Mouse (Mus musculus): Measurements from ENCODE around the gene Treml4. TPM values are rescaled to one million over a fixed set of nuclear protein-coding genes. Genes with fewer than 3 reads are reported as not detected.

The Treml4 gene
- polyA plus RNA-seq, 1 experiment from 2014 or later: not detected

DNA sequence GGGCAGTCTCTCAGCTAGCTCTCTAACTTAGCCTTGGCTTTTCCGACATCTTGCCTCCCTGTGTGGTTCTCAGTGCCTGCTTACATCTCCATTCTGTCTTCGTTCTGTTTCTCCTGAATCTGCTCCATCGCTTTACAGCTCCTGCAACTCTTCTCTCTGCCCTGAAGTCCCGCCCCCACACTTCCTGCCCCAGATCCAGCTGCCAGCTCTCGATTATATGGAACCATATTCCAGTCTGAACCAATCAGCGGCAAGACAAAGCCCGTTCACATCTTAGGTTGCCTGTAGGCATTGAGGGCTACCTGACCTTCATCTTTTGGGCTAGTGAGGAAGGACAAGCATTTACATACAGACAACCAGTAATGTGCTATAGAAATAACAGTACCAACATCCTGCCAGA is 13.5 kb upstream of the Treml4 start:
- no peak for ATAC-seq (ENCODE audit: insufficient number of reproducible peaks, insufficient read depth, low FRiP score, low TSS enrichment, low read depth)
- no peak overlapping the region for H3K27ac ChIP-seq
- no peaks in the 10 kb centered on the region for H3K4me1 ChIP-seq (replicated peaks)
- H3K27me3 ChIP-seq: peaks cover 4% of the 10 kb centered on the region; the same call in 1 of the 2 replicates
- H3K4me3 ChIP-seq (replicated peaks): no peak overlapping the region
- no peak overlapping the region for H3K9ac ChIP-seq (replicated peaks)
- WGBS: 85% methylated on average over 7 of the region's 7 CpGs
- no peak overlapping the region for H3K4me2 ChIP-seq
- H3K9me3 ChIP-seq: no peaks in the 10 kb centered on the region
- H3K36me3 ChIP-seq: no peaks in the 10 kb centered on the region

DNA sequence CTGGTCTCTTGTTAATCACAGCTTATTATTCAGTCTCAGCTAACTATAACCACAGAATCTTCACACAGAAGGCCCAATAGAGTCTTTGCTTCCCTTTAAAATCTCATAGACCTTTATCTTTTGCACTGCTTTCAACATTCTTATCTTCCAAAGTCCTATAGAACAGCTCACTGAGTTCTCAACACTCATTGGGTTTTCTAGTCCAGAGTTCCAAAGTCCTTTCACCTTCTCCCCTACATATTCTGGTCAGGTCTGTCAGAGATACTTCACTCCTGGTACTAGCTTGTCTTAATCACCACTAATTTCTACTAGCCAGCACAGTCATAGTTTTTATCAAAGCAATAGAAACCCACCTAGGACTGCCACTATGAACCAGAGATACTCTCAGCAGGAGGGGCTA is 7.5 kb upstream of the Treml4 start:
- Histone ChIP-seq H3K4me3 (replicated peaks) (no peak overlapping the region), H3K4me2 (no peak overlapping the region), H3K9me3 (peaks cover 14% of the 10 kb centered on the region), H3K4me1 (replicated peaks) (no peaks in the 10 kb centered on the region), H3K27ac (no peak overlapping the region), H3K36me3 (no peaks in the 10 kb centered on the region), H3K9ac (replicated peaks) (no peak overlapping the region), H3K27me3 (peaks cover 4% of the 10 kb centered on the region; the same call in 1 of the 2 replicates)
- ATAC-seq (ENCODE audit: insufficient number of reproducible peaks, insufficient read depth, low FRiP score, low TSS enrichment, low read depth): no peak

DNA sequence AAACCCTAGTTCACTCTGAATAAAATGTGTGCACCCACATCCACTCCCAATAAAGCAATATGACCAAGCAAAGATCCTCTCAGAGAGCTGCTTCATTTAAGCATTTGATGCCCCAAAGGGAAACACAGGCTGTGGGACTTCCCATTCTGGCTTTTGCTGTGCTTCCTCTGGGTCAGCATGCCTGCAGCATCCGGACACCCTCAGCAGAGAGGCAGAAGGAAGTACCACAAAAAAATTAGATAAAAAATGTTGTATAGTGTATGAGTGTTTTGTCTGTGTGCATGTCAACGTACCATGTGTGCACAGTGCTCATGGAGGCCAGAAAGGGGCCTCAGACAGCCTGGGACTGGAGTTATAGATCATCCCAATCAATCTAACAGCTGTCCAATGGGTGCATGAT is 2.2 kb upstream of the Treml4 start:
- H3K9me3 ChIP-seq: peaks cover 14% of the 10 kb centered on the region
- H3K4me2 ChIP-seq: no peak overlapping the region
- H3K36me3 ChIP-seq: no peaks in the 10 kb centered on the region
- H3K4me1 ChIP-seq (replicated peaks): no peaks in the 10 kb centered on the region; the same call in 1 of the 2 replicates
- WGBS: 81% methylated on average over 2 of the region's 2 CpGs
- no peak overlapping the region for H3K4me3 ChIP-seq (replicated peaks)
- no peak overlapping the region for H3K27ac ChIP-seq
- H3K27me3 ChIP-seq: no peaks in the 10 kb centered on the region
- no peak for ATAC-seq (ENCODE audit: insufficient number of reproducible peaks, insufficient read depth, low FRiP score, low TSS enrichment, low read depth)
- H3K9ac ChIP-seq (replicated peaks): no peak overlapping the region

DNA sequence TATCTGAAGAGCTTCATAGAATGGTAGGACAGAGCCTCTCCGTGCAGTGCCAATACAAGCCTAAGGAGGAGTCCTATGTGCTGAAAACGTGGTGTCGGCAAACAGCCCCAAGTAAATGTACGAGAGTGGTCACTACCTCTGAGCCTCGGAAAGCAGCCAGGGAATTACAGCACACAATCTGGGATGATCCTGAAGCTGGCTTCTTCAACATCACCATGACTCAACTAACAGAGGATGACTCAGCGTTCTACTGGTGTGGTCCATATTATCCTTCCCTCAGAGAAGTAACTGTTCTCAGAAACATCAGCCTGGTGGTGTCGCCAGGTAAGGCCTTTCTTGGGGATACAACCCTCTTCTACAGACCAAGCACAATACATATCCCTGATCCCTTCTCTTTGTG is 567 bp downstream of the Treml4 start:
- Histone ChIP-seq H3K9ac (replicated peaks) (no peak overlapping the region), H3K36me3 (no peaks in the 10 kb centered on the region), H3K9me3 (peaks cover 2% of the 10 kb centered on the region; the same call in 1 of the 2 replicates), H3K27me3 (no peaks in the 10 kb centered on the region), H3K27ac (no peak overlapping the region), H3K4me1 (replicated peaks) (no peaks in the 10 kb centered on the region; the same call in 1 of the 2 replicates), H3K4me3 (replicated peaks) (no peak overlapping the region), H3K4me2 (no peak overlapping the region)
- WGBS: 93% methylated on average over 7 of the region's 7 CpGs
- ATAC-seq (ENCODE audit: insufficient number of reproducible peaks, insufficient read depth, low FRiP score, low TSS enrichment, low read depth): no peak

DNA sequence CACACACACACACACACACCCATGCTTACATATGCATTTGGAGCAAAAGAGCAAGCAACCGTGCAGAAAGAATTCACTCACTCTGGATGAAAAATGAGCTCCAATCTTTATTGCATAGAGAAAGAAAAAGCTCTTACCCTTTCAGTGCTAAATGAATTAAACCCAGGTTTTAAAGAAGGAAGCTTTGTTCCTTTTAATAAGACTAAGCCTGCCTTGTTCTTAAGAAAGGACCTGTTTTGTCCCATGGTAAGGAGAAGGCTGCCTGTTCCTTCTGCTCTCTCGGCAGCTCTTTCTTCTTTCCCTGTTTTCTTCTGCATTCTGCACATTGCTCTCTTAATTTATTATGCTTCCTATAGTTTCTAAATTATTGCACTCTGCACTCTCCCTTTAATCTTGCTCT is 2.0 kb downstream of the Treml4 start:
- H3K4me2 ChIP-seq: no peak overlapping the region
- no peaks in the 10 kb centered on the region for H3K27me3 ChIP-seq
- H3K4me3 ChIP-seq (replicated peaks): no peak overlapping the region
- 7% methylated on average over 2 of the region's 2 CpGs for WGBS
- no peaks in the 10 kb centered on the region for H3K36me3 ChIP-seq
- no peak overlapping the region for H3K9ac ChIP-seq (replicated peaks)
- H3K27ac ChIP-seq: 0 out of 2 replicates have a peak overlapping the region, but pooled peaks have one; percentile 12
- H3K4me1 ChIP-seq (replicated peaks): no peaks in the 10 kb centered on the region; the same call in 1 of the 2 replicates
- ATAC-seq (ENCODE audit: insufficient number of reproducible peaks, insufficient read depth, low FRiP score, low TSS enrichment, low read depth): no peak
- no peaks in the 10 kb centered on the region; the same call in 1 of the 2 replicates for H3K9me3 ChIP-seq

DNA sequence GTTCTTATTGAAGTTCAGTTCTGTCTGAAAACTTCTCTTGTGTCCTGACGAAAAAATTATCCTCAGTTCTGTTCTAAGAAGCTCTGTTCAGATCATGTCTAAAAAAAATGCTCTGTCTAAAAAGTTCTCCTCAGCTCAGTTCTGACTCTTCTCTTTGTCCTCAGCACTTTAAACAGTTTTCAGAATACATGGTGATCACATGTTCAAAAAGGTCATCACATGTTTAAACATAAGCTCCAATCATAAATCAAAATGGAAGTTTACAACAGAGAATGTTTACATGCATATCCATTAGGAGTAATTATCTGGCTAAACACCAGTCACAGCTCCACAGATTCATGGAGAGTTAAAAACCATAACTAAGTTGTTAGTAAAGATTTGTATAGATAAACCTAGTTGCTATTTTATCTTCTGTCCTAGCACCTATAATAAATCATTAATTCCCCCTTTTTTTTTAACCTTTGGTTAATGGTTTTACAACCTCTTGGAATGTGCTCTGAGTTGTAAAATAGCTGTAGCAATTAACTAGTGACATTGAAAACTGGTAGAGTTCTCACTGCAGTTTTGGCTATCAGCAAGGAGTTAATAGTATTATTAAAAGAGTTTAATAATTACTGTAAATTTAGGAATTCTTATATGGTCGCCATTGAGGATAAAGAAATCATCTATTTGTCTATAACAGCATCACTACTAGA is 2.7 kb downstream of the Treml4 start:
- Histone ChIP-seq H3K4me2 (no peak overlapping the region), H3K4me1 (replicated peaks) (no peaks in the 10 kb centered on the region; the same call in 1 of the 2 replicates), H3K4me3 (replicated peaks) (no peak overlapping the region), H3K27me3 (no peaks in the 10 kb centered on the region), H3K9ac (replicated peaks) (no peak overlapping the region), H3K36me3 (no peaks in the 10 kb centered on the region), H3K9me3 (no peaks in the 10 kb centered on the region), H3K27ac (0 out of 2 replicates have a peak overlapping the region, but pooled peaks have one; percentile 12)
- ATAC-seq (ENCODE audit: insufficient number of reproducible peaks, insufficient read depth, low FRiP score, low TSS enrichment, low read depth): no peak
- WGBS: 24% methylated on average over 2 of the region's 2 CpGs

DNA sequence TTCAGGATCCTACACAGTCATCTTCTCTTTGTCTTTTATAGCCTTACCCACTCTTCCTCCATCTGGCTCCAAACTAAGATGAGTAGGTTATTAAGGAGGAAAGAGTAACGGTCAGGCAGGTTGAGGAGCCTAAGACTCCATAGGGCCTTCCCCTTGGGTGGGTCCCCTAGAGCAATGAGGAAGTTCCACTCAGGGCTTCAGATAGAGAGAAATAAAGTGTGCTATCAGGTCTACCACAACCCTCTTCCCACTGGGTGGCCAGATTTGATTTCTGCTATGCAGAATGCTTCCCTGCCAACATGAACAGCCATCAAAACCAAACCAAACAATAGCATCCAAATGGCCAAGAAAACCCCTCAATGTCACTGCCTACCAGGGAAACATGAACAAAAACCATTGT is 3.5 kb downstream of the Treml4 start:
- Histone ChIP-seq H3K27me3 (no peaks in the 10 kb centered on the region), H3K9ac (replicated peaks) (no peak overlapping the region), H3K4me2 (no peak overlapping the region), H3K36me3 (no peaks in the 10 kb centered on the region), H3K4me1 (replicated peaks) (no peaks in the 10 kb centered on the region; the same call in 1 of the 2 replicates), H3K4me3 (replicated peaks) (no peak overlapping the region), H3K9me3 (no peaks in the 10 kb centered on the region), H3K27ac (no peak overlapping the region)
- ATAC-seq (ENCODE audit: insufficient number of reproducible peaks, insufficient read depth, low FRiP score, low TSS enrichment, low read depth): no peak
- WGBS: 48% methylated on average over 1 of the region's 1 CpGs

DNA sequence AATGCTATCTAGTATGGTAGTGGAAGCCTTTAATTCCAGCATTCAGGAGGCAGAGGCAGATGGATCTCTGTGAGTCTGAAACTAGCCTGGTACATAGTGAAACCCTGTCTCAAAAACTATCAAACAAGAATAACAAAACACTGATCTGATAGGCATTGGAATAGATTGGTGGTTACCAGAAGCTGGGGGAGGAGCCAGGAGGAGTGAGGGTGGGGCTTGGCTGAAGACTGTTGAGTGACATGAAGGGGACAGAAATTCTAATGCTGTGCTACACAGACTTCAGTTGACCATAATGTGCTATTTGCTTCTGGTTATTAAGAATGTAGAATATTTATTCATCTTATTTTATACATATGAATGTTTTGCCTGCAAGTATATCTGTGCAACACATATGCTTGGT is 4.2 kb downstream of the Treml4 start:
- H3K9me3 ChIP-seq: no peaks in the 10 kb centered on the region
- ATAC-seq (ENCODE audit: insufficient number of reproducible peaks, insufficient read depth, low FRiP score, low TSS enrichment, low read depth): no peak
- no peaks in the 10 kb centered on the region for H3K36me3 ChIP-seq
- H3K4me3 ChIP-seq (replicated peaks): no peak overlapping the region
- H3K27me3 ChIP-seq: no peaks in the 10 kb centered on the region
- H3K9ac ChIP-seq (replicated peaks): no peak overlapping the region
- no peak overlapping the region for H3K27ac ChIP-seq
- no peak overlapping the region for H3K4me2 ChIP-seq
- H3K4me1 ChIP-seq (replicated peaks): no peaks in the 10 kb centered on the region; the same call in 1 of the 2 replicates

DNA sequence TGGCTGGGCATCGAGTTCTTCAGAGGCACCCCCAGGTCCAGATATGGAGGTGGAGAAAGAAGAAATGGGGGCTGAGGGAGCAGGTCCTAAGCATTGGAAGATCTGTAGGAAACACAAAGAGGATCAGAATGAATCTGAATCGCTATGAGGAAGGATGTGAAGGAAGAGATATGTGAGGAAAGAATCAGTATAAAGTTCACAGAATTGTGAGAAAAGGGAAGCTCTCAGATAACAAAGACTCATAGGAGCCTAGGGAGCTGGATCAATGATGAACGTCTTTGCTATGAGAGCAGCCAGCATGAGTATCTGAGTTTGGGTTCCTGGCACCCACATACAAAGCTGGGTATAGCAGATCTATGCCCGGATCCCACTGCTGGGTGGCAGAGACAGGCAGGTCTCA is 5.7 kb downstream of the Treml4 start:
- no peak for ATAC-seq (ENCODE audit: insufficient number of reproducible peaks, insufficient read depth, low FRiP score, low TSS enrichment, low read depth)
- whole genome bisulfite sequencing: 72% methylated on average over 4 of the region's 4 CpGs
- H3K4me3 ChIP-seq (replicated peaks): no peak overlapping the region

DNA sequence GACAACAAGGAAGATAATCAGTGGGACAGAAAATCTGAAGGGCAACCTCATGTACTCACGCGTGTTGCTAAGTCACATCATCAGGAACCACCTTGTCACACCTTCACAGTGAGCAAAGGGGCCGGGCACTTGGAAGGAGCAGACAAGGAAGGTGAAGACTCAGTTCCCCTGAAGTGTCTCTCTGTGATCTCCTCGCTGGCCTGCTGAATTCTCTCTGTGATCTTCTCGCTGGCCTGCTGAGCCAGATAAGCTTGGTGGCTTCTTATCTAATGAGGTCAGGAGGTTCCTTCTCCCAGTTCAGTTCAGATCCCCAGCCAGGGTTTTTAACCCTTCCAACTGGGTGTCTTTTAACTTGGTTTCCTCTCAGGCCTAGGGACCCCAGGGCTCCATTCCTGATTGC is 8.1 kb downstream of the Treml4 start:
- no peaks in the 10 kb centered on the region for H3K36me3 ChIP-seq
- no peaks in the 10 kb centered on the region for H3K27me3 ChIP-seq
- no peak overlapping the region for H3K27ac ChIP-seq
- H3K4me2 ChIP-seq: no peak overlapping the region
- ATAC-seq (ENCODE audit: insufficient number of reproducible peaks, insufficient read depth, low FRiP score, low TSS enrichment, low read depth): no peak
- no peak overlapping the region for H3K9ac ChIP-seq (replicated peaks)
- H3K4me3 ChIP-seq (replicated peaks): no peak overlapping the region
- no peaks in the 10 kb centered on the region for H3K9me3 ChIP-seq
- no peaks in the 10 kb centered on the region for H3K4me1 ChIP-seq (replicated peaks)
- WGBS: 65% methylated on average over 5 of the region's 5 CpGs

More for the DNA sequence above, 5.7 kb downstream of the Treml4 start:
- H3K9ac ChIP-seq (replicated peaks): no peak overlapping the region
- H3K36me3 ChIP-seq: no peaks in the 10 kb centered on the region
- no peak overlapping the region for H3K27ac ChIP-seq
- no peaks in the 10 kb centered on the region for H3K27me3 ChIP-seq
- no peaks in the 10 kb centered on the region; the same call in 1 of the 2 replicates for H3K4me1 ChIP-seq (replicated peaks)
- H3K9me3 ChIP-seq: no peaks in the 10 kb centered on the region
- H3K4me2 ChIP-seq: no peak overlapping the region

DNA sequence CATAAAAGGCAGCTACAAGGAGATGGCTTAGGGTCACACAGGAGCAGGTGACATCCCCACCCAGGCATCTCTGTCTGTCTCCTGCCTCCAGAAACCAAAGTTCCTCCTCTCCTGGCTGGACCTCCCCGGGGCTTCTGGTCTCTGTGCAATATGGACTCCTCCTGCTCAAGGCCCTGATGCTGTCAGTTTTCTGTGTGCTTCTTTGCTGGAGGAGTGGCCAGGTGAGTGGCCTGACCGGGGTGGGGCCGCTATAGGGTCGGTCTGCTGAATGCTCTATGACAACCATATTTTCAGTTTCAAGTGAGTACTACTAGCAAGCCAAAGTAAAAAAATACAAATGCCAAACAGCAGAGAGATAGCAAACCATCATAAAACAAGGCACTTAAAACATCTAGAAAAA is 8.5 kb downstream of the Treml4 start:
- WGBS: 89% methylated on average over 4 of the region's 4 CpGs
- no peak overlapping the region for H3K27ac ChIP-seq

DNA sequence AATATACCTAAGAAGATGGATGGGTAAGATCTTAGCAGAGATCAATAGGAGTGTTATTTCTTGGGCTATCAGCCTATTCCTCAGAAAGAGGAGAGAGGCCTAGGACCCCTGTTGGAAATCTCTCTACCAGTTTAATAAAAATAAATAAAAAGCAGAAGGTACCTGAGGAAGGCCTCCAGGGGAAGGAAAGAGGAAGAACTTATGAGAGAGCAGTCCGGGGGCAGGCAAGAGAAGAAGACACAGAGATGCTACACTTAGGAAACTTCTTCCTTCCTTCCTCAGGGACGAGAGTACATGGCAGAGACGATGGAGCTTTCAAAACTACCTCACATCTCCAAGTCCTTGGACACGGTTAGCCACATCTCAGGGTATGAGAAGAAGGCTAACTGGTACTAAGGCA is 10.0 kb downstream of the Treml4 start:
- H3K4me2 ChIP-seq: no peak overlapping the region
- WGBS: 82% methylated on average over 4 of the region's 4 CpGs
- no peak for ATAC-seq (ENCODE audit: insufficient number of reproducible peaks, insufficient read depth, low FRiP score, low TSS enrichment, low read depth)
- no peaks in the 10 kb centered on the region for H3K4me1 ChIP-seq (replicated peaks)
- H3K27me3 ChIP-seq: no peaks in the 10 kb centered on the region
- H3K9ac ChIP-seq (replicated peaks): no peak overlapping the region
- no peak overlapping the region for H3K27ac ChIP-seq
- no peaks in the 10 kb centered on the region for H3K9me3 ChIP-seq
- H3K36me3 ChIP-seq: no peaks in the 10 kb centered on the region
- no peak overlapping the region for H3K4me3 ChIP-seq (replicated peaks)

More for the DNA sequence above, 8.5 kb downstream of the Treml4 start:
- Histone ChIP-seq H3K36me3 (no peaks in the 10 kb centered on the region), H3K27me3 (no peaks in the 10 kb centered on the region), H3K9me3 (no peaks in the 10 kb centered on the region), H3K4me3 (replicated peaks) (no peak overlapping the region), H3K9ac (replicated peaks) (no peak overlapping the region), H3K4me1 (replicated peaks) (no peaks in the 10 kb centered on the region), H3K4me2 (no peak overlapping the region)
- ATAC-seq (ENCODE audit: insufficient number of reproducible peaks, insufficient read depth, low FRiP score, low TSS enrichment, low read depth): no peak
